Mouse (Mus musculus) frontal cortex, postnatal 36 days (tissue): ENCODE data around the gene Tram2.
A peak's percentile ranks its signal among the peaks of the same experiment; 100 is the strongest.

Experiments used
- DNase-seq, 2 experiments: peaks; one replicate each; pipeline ENCODE4 v3.0.0; 2022; ENCODE audit warnings: low spot score in 2 of 2

Tram2 gene

GRCm38 (mm10) chr1:21067536-21068221 is 11.3 kb downstream of the Tram2 start:
- no peak for DNase-seq

GRCm38 (mm10) chr1:21064153-21064552 is 14.9 kb downstream of the Tram2 start:
- DNase-seq = no peak

- DNase-seq = no peak
These were observed 19.5 kb downstream of the Tram2 start for GRCm38 (mm10) chr1:21059385-21060109.

GRCm38 (mm10) chr1:21053009-21053408 is 26.0 kb downstream of the Tram2 start:
- DNase-seq = no peak

GRCm38 (mm10) chr1:21052608-21053007 is 26.4 kb downstream of the Tram2 start:
- peak in 1 of 2 experiments; percentile 13 for DNase-seq

- no peak for DNase-seq
These were observed 26.9 kb downstream of the Tram2 start for GRCm38 (mm10) chr1:21052132-21052545.

GRCm38 (mm10) chr1:21049005-21049404 is 30.0 kb downstream of the Tram2 start:
- no peak for DNase-seq

GRCm38 (mm10) chr1:21048402-21048801 is 30.6 kb downstream of the Tram2 start:
- DNase-seq = no peak

- no peak for DNase-seq
These were observed 36.6 kb downstream of the Tram2 start for GRCm38 (mm10) chr1:21042461-21042860.

- no peak for DNase-seq
These were observed 38.3 kb downstream of the Tram2 start for GRCm38 (mm10) chr1:21040610-21041326.

- no peak for DNase-seq
These were observed 38.9 kb downstream of the Tram2 start for GRCm38 (mm10) chr1:21040173-21040572.

GRCm38 (mm10) chr1:21039564-21039963 is 39.5 kb downstream of the Tram2 start:
- DNase-seq = no peak

GRCm38 (mm10) chr1:21037881-21038601 is 41.0 kb downstream of the Tram2 start:
- DNase-seq = no peak

- DNase-seq = no peak
These were observed 43.2 kb downstream of the Tram2 start for GRCm38 (mm10) chr1:21035878-21036277.

GRCm38 (mm10) chr1:21033792-21034119 is 45.3 kb downstream of the Tram2 start:
- no peak for DNase-seq

- no peak for DNase-seq
These were observed 45.8 kb downstream of the Tram2 start for GRCm38 (mm10) chr1:21033065-21033791.

- no peak for DNase-seq
These were observed 47.4 kb downstream of the Tram2 start for GRCm38 (mm10) chr1:21031650-21032049.

GRCm38 (mm10) chr1:21029000-21029399 is 50.0 kb downstream of the Tram2 start:
- DNase-seq = no peak

- no peak for DNase-seq
These were observed 52.5 kb downstream of the Tram2 start for GRCm38 (mm10) chr1:21026534-21026933.

- DNase-seq = no peak
These were observed 53.8 kb downstream of the Tram2 start for GRCm38 (mm10) chr1:21025203-21025602.

GRCm38 (mm10) chr1:21023101-21023500 is 55.9 kb downstream of the Tram2 start:
- no peak for DNase-seq
